Mouse (Mus musculus) kidney, adult 2 months (tissue): ENCODE results near the gene Klhl12. TPM values are rescaled to one million over a fixed set of nuclear protein-coding genes. Genes with fewer than 3 reads are reported as not detected.
"Not testable (repeated sequence)": the region's sequence is repeated elsewhere in the genome, so short reads cannot be mapped to it uniquely, and the experiment has no call there.

Experiments
- DNase-seq: peaks from one replicate; pipeline ENCODE4 v3.0.0; 2021
- H3K27ac ChIP-seq: fragments of 200-500 bp; 2 replicates; pipeline ENCODE4 v1.5.1; 2012; ENCODE audit warnings: low read depth, low read length, control low read depth, inconsistent platforms; ENCODE audit not compliant: insufficient read depth
- H3K27me3 ChIP-seq: fragments of 200-500 bp; replicated peaks from 2 replicates; pipeline ENCODE4 v1.6.1; 2012; ENCODE audit warnings: mild to moderate bottlenecking, moderate library complexity, low read length, inconsistent platforms; ENCODE audit not compliant: control insufficient read depth, insufficient read depth
- H3K36me3 ChIP-seq: fragments of 200-500 bp; 2 replicates; pipeline ENCODE4 v1.6.1; 2012; ENCODE audit warnings: mild to moderate bottlenecking, moderate library complexity, low read length, inconsistent platforms; ENCODE audit not compliant: control insufficient read depth, insufficient read depth
- H3K4me1 ChIP-seq: fragments of 200-500 bp; 2 replicates; pipeline ENCODE4 v1.6.1; 2011; ENCODE audit warnings: low read length; ENCODE audit not compliant: control insufficient read depth, insufficient read depth
- H3K4me3 ChIP-seq: fragments of 200-500 bp; 2 replicates; pipeline ENCODE4 v1.5.1; 2011; ENCODE audit warnings: mild to moderate bottlenecking, low read depth, low read length, control low read depth; ENCODE audit not compliant: insufficient read depth
- CTCF ChIP-seq: fragments of 200-500 bp; conservative IDR thresholded peaks from 2 replicates; pipeline ENCODE4 v1.5.1; 2011; ENCODE audit warnings: low read depth, mild to moderate bottlenecking, control low read depth, low read length, moderate library complexity, mixed read lengths; ENCODE audit not compliant: insufficient read depth, insufficient read length
- POLR2A ChIP-seq: fragments of 200-500 bp; IDR thresholded peaks from one replicate; pipeline ENCODE4 v1.6.1; 2011; ENCODE audit warnings: low read depth, low read length, control low read depth
- WGBS: fragments of 180-500 bp; shearing (Covaris S2); methylation state at CpG from one replicate; pipeline ENCODE4 v1.1.7; 2018; 5-methylcytosine and 5-hydroxymethylcytosine counted together
- polyA plus RNA-seq: library from polyadenylated mRNA; depleted of rRNA; stranded (reverse); fragments of >200 nt; gene quantifications from 2 replicates; pipeline ENCODE4 v1.2.3, GENCODE M21; 2012

Klhl12 gene
- polyA plus RNA-seq, 1 experiment: 9.6 TPM

DNA sequence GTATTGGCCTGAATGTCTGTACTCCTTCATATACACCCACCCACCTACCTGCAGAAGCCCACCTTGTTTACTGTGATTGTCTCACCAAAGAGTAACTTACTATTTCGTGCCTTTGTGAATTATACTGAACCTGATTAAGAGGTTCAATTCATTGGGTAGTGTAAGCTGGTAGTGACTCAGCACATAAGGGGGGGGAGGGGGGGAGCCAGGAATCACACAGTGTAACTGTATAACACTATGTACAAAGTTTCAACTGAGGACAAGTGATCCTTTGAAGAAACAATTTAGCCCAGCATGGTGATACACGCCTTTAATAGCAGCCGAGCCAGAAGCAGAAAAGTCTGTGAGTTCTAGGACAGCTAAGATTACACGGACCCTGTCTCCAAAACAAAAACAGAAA, 21.9 kb upstream of the Klhl12 start:
- Histone ChIP-seq H3K4me3 (no peak overlapping the region), H3K4me1 (no peaks in the 10 kb centered on the region), H3K27me3 (no peaks in the 10 kb centered on the region), H3K27ac (no peak overlapping the region), H3K36me3 (peaks cover 6% of the 10 kb centered on the region; the same call in 1 of the 2 replicates)
- no peak for DNase-seq
- 88% methylated on average over 4 of the region's 4 CpGs for WGBS
- TF ChIP-seq POLR2A: no peak
- no peak for TF ChIP-seq CTCF

DNA sequence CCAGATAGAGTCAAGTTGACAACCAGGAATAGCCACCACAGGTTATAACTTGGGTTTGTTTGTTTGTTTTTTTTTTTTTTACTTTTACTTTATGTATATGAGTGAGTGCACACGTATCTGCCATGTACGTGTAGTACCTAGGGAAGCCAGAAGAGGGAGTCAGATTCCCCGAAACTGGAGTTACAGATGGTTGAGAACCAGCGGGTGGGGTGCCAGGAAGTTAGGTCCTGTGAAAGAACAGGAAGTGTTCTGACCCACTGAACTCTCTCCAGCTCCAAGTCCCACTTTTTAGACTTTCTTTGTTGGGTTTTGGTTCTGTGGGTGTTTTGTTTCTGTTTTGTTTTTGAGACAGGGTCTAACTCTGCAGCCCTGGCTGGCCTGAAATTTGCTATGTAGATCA, 19.9 kb upstream of the Klhl12 start:
- Histone ChIP-seq H3K27me3 (no peaks in the 10 kb centered on the region), H3K4me1 (no peaks in the 10 kb centered on the region), H3K27ac (no peak overlapping the region), H3K36me3 (peaks cover 4% of the 10 kb centered on the region; the same call in 1 of the 2 replicates), H3K4me3 (no peak overlapping the region)
- peak; percentile 42 for TF ChIP-seq CTCF
- no peak for TF ChIP-seq POLR2A
- DNase-seq: peak; percentile 39
- 39% methylated on average over 4 of the region's 4 CpGs for WGBS

DNA sequence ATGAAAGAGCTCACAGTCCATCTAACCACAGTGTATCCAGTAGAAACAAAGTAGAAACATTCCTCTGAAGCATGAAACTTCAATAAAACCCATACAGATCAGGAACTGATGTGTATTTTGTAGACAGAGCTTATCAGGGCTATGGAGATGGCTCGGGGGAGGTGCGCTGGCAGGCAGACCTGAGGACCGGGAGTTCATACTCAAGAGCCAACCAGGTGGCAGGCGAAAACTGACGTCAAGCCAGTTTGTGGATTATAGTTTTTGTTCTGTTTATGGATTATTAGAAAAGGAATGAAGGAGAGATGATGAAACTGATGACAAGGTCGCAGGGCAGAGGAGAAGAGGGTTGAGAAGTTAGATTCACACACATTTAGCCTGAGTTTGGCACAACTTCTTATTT, 14.9 kb upstream of the Klhl12 start:
- H3K27ac ChIP-seq: no peak overlapping the region
- no peaks in the 10 kb centered on the region for H3K36me3 ChIP-seq
- TF ChIP-seq CTCF (no peak), POLR2A (no peak)
- H3K27me3 ChIP-seq: no peaks in the 10 kb centered on the region
- no peak for DNase-seq
- no peaks in the 10 kb centered on the region for H3K4me1 ChIP-seq
- WGBS: 96% methylated on average over 6 of the region's 6 CpGs
- no peak overlapping the region for H3K4me3 ChIP-seq

DNA sequence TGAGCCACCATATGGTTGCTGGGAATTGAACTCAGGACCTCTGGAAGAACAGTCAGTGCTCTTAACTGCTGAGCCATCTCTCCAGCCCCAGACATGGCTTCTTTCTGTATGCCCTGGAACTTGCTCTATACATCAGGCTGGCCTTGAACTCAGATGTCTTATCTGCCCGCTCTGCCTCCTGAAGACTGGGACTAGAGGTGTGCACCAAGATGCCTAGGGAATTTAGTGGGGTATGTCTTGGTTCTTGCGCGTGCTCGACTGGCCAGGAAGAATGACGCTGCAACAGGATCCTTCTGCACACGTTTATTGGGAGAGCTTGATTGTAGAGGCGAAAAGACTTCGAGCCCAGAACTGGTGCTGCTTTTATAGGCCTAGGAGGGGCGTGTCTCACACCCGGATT, 13.6 kb upstream of the Klhl12 start:
- DNase-seq, H3K27ac ChIP-seq, H3K4me3 ChIP-seq, H3K36me3 ChIP-seq, H3K27me3 ChIP-seq, H3K4me1 ChIP-seq: not testable (repeated sequence)
- WGBS: 87% methylated on average over 8 of the region's 10 CpGs

DNA sequence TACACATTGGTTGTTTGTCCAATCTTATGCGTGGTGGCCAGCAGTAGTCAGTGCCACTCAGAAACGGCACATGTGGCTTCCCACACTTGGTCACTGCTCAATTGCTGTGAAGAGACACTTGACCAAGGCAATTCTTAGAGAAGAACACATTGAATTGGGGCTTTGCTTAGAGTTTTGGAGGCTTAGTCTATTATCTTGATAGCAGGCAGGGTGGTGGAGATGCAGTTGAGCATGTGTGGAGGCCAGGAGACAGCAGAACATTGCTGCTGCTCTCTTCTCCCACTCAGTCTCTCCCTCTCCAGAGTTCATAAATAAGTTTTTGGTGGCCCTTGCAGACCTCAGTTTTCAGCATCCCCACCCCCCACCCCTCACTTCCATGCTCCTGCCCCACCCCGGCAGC, 12.9 kb upstream of the Klhl12 start:
- WGBS: 96% methylated on average over 3 of the region's 3 CpGs
- Histone ChIP-seq H3K4me3 (no peak overlapping the region), H3K27me3 (no peaks in the 10 kb centered on the region), H3K36me3 (no peaks in the 10 kb centered on the region), H3K27ac (no peak overlapping the region), H3K4me1 (no peaks in the 10 kb centered on the region)
- no peak for TF ChIP-seq POLR2A
- TF ChIP-seq CTCF: no peak
- no peak for DNase-seq

DNA sequence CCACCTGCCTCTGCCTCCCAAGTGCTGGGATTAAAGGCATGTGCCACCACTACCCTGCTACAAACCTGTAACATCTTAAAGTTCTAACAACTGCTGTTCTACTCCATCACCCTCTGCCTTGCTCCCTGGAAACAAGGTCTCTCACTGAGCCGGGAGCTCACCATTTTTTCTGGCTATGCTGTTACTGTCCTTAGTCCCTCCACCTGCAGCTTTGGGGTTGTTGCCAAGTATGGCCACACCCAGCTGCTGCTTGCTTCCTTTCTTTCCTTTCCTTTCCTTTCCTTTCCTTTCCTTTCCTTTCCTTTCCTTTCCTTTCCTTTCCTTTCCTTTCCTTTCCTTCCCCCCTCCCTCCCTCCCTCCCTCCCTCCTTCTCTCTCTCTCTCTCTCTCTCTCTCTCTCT, 12.0 kb upstream of the Klhl12 start:
- 61% methylated on average over 1 of the region's 1 CpGs for WGBS
- not testable (repeated sequence) for H3K4me3 ChIP-seq, DNase-seq, H3K4me1 ChIP-seq, H3K36me3 ChIP-seq, H3K27ac ChIP-seq, H3K27me3 ChIP-seq

DNA sequence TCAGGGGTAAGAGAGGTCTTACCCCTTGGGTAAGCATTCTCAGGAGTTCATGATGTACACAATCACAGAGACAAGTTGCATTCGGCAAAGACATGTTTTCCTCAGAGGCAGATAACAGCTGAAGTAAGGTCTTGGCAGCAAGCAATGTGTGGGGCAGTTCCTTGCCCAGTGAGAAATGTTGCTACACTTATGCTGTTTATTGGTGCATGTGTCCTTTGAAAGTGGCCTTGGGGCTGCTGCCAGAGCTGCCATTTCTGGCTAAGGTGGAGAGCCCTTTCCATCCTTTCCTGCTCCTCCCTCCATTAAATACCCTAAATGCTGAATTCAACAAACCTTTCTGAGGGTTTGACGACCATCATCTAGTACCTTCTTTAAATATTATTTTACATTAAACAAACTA, 9.9 kb upstream of the Klhl12 start:
- Histone ChIP-seq H3K36me3 (no peaks in the 10 kb centered on the region), H3K4me1 (no peaks in the 10 kb centered on the region), H3K4me3 (no peak overlapping the region), H3K27ac (no peak overlapping the region), H3K27me3 (no peaks in the 10 kb centered on the region)
- 81% methylated on average over 2 of the region's 2 CpGs for WGBS
- DNase-seq: no peak
- no peak for TF ChIP-seq CTCF
- no peak for TF ChIP-seq POLR2A

DNA sequence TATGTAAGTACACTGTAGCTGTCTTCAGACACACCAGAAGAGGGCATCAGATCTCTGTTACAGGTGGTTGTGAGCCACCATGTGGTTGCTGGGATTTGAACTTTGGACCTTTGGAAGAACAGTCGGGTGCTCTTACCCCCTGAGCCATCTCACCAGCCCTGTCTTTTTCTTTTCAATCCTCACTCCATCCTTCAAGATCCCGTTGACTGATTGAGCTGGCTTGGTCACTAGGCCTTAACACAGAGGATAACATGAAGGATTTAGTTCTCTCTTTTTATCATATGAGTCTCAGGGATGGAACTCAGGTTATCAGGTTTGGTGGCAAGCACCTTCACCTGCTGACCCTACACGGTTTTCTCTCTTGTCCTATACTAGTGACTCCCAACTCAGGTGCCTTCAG, 6.8 kb upstream of the Klhl12 start:
- H3K27me3 ChIP-seq, DNase-seq, H3K4me3 ChIP-seq, H3K4me1 ChIP-seq, H3K27ac ChIP-seq, H3K36me3 ChIP-seq: not testable (repeated sequence)
- 64% methylated on average over 3 of the region's 3 CpGs for WGBS
